Mouse (Mus musculus): ENCODE data around the gene Kcnq2. TPM values are rescaled to one million over a fixed set of nuclear protein-coding genes. Genes with fewer than 3 reads are reported as not detected.

The Kcnq2 gene
- polyA plus RNA-seq, 1 experiment = 171 TPM

DNA sequence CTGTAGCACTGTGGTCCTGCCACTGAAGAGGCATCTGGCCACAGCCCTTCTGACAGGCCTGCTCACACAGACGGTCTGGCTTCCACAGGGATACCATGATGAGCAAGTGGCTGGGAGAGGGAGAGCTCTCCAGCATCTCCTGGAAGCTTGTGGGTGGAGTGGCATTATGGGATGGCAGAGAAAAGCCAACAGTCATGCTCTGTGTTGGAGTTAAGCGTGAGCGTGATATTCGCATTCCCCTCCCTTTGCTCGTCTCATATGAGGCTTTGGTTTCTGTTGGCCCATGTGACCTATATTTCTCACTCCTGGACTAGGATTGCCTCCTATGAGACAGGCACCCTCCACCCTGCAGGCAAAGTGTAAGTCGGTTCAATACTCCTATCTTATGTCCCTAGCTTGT, 15.2 kb upstream of the Kcnq2 start:
- Histone ChIP-seq H3K27ac (ENCODE audit: insufficient read depth, low read length) (no peak overlapping the region), H3K4me1 (ENCODE audit: control insufficient read depth, insufficient read depth, low read length) (peaks cover 5% of the 10 kb centered on the region), H3K4me3 (ENCODE audit: insufficient read depth, low read length) (no peak overlapping the region)
- TF ChIP-seq POLR2A (IDR thresholded peaks at IDR 0.05; ENCODE audit: extremely low read depth, insufficient read depth, low read length) = 0 out of 2 replicates have a peak, but pooled peaks have one; percentile 23
- no peak for TF ChIP-seq CTCF (IDR thresholded peaks at IDR 0.05; ENCODE audit: extremely low read depth, insufficient read depth, low read length)

DNA sequence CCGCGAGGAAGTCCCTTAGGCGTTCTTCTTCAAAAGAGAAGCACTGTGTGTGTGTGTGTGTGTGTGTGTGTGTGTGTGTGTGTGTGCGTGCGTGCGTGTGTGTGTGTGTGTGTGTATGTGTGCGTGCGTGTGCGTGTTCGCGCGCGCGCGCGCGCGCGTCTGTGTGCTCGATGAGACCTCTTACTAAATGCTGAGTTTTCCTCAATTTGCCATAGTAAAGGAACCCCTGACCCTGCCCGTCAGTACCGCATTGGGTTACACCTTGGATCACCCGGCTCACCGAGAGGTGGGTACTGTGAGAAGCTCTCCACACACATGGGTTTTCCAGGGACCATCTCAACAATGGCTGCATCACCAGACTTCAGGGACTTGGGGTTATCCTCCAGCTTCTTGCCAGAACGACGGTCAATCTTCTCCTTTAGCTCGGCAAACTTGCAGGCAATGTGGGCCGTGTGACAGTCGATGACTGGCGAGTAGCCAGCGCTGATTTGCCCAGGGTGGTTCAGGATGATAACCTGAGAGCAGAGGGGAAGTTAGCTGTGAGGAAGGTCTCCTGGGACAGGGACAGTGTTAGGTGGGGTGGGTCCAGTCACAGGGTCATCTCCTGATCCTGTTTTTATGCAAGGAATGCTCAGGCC, 13.3 kb upstream of the Kcnq2 start:
- TF ChIP-seq POLR2A (IDR thresholded peaks at IDR 0.05; ENCODE audit: extremely low read depth, insufficient read depth, low read length) (no peak), CTCF (IDR thresholded peaks at IDR 0.05; ENCODE audit: extremely low read depth, insufficient read depth, low read length) (no peak)
- no peak overlapping the region for H3K27ac ChIP-seq (ENCODE audit: insufficient read depth, low read length)
- H3K4me1 ChIP-seq (ENCODE audit: control insufficient read depth, insufficient read depth, low read length) = peaks cover 10% of the 10 kb centered on the region
- H3K4me3 ChIP-seq (ENCODE audit: insufficient read depth, low read length) = no peak overlapping the region

DNA sequence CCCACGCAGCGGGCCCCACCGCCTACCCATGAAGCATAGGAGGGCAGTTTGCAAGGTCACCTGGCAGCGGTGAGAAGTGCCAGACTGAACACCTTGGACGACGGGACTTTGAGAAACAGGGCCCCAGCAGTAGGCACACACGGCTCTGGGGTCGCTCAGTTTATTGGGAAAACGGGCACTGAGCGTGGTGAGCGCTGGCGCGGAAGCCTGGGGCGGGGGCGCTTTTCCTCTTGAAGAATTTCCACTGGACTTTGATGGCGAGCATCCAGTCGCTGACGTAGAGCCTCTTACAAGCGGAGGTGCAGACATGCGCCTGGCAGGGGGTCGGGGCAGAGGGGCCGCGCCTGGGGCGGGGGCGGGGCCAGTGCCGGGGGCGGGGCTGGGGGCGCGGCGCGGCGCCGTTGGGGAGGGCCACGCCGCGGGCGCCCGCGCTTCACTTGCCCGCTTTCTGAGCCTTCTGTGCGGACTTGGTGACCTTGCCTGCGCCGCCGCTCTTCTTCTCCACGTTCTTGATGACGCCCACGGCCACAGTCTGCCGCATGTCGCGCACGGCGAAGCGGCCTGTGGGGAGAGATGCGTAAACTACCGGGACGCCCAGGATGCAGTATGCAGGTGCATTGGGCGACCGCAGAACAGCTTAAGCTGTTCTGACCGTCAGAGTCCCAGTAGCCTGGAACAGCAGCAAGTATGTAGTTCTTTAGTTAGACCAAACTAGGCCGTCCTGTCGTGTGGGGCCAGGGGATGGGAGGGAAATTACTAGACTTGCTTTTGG, 12.6 kb upstream of the Kcnq2 start:
- H3K27ac ChIP-seq (ENCODE audit: insufficient read depth, low read length) = no peak overlapping the region
- peaks cover 11% of the 10 kb centered on the region for H3K4me1 ChIP-seq (ENCODE audit: control insufficient read depth, insufficient read depth, low read length)
- TF ChIP-seq POLR2A (IDR thresholded peaks at IDR 0.05; ENCODE audit: extremely low read depth, insufficient read depth, low read length) (no peak), CTCF (IDR thresholded peaks at IDR 0.05; ENCODE audit: extremely low read depth, insufficient read depth, low read length) (no peak)
- H3K4me3 ChIP-seq (ENCODE audit: insufficient read depth, low read length) = no peak overlapping the region

DNA sequence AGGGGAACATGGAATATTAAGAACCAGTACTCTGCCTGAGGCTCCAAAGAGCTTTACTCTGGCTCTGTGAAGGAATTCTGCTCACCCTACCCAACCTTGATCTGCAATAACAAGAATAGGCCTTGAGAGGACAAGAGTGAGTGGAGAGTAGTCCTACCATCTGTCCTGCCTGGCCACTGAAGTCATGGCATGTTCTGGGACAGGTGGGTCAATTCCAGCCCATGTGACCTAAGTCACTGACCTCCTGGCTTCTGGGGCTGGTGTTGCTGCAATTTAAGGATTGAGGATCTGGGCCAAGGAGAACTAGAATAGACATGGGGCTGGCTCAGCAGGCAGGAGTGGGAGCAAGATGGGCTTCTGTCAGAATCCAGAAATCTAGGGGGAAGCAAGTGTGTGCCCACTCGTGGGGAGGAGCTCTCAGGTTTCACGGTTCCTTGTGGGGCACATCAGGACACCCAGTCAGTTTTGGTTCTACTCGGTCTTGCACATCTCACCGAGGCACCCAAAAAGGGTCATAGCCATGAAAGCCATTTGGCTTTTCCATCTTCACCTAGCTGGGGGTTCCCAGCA, 12.0 kb upstream of the Kcnq2 start:
- H3K4me1 ChIP-seq (ENCODE audit: control insufficient read depth, insufficient read depth, low read length) = peaks cover 12% of the 10 kb centered on the region
- peak; percentile 19; the same call in 1 of the 2 replicates for TF ChIP-seq POLR2A (IDR thresholded peaks at IDR 0.05; ENCODE audit: extremely low read depth, insufficient read depth, low read length)
- no peak for TF ChIP-seq CTCF (IDR thresholded peaks at IDR 0.05; ENCODE audit: extremely low read depth, insufficient read depth, low read length)
- no peak overlapping the region for H3K4me3 ChIP-seq (ENCODE audit: insufficient read depth, low read length)
- H3K27ac ChIP-seq (ENCODE audit: insufficient read depth, low read length) = no peak overlapping the region

DNA sequence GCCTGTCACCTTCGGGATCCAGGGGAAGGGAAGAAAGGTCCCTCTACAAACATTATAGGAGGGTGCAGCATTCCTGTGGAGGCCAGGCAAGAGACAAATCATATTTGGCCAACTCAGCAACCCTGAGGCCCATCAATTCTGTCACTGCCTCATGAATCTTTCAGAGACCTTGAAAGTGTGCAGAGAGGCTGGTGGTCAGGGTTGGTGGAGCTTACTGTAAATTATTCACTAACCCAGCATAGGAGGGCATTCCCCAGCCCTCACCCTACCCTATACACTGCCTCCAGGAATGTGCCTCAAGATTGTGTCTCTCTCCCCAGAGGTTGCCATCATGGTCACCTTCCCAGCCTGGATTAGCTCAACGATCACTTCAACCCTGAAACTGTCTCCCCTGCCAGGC, 9.6 kb upstream of the Kcnq2 start:
- Histone ChIP-seq H3K27ac (ENCODE audit: insufficient read depth, low read length) (no peak overlapping the region), H3K4me1 (ENCODE audit: control insufficient read depth, insufficient read depth, low read length) (peaks cover 9% of the 10 kb centered on the region), H3K4me3 (ENCODE audit: insufficient read depth, low read length) (no peak overlapping the region)
- 0 out of 2 replicates have a peak, but pooled peaks have one; percentile 8 for TF ChIP-seq POLR2A (IDR thresholded peaks at IDR 0.05; ENCODE audit: extremely low read depth, insufficient read depth, low read length)
- no peak for TF ChIP-seq CTCF (IDR thresholded peaks at IDR 0.05; ENCODE audit: extremely low read depth, insufficient read depth, low read length)

DNA sequence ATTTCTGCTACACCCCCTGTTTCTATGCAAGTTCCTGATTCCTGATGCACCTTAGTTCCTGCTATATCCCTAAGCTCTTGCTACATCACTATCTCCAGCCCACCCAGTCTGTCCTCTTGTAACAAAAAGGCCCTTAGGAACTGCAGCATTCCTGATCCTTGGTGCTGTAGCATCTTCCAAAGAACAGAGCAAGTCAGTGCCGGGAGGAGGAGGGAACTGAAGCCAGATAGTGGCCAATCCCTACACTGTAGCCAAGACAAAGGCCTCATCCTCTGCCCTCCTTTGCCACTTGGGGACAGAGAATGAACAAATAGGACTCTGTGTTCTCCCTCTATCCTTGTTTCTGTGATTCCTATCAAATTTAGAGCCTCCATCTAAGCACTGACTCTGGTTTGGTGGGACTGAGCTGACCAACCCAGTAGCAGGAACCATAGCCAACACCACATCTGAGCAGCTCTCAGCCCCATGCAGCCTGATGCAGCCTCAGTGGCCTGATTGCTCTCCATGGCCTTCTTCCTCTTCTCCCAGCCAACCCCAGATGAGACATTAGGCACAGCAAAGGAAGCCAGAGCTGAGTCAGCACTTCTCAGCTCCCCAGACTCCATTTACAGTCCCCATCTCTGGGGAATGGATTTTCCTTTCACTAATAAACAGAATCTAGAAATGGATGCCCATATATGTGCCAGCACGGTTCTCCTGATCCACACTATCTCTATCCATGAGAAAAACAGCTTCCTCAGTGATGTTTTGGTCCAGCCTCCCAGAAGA, 8.6 kb upstream of the Kcnq2 start:
- Histone ChIP-seq H3K4me3 (ENCODE audit: insufficient read depth, low read length) (no peak overlapping the region), H3K4me1 (ENCODE audit: control insufficient read depth, insufficient read depth, low read length) (peaks cover 12% of the 10 kb centered on the region), H3K27ac (ENCODE audit: insufficient read depth, low read length) (peak overlapping the region; percentile 96)
- TF ChIP-seq CTCF (IDR thresholded peaks at IDR 0.05; ENCODE audit: extremely low read depth, insufficient read depth, low read length) = no peak
- no peak for TF ChIP-seq POLR2A (IDR thresholded peaks at IDR 0.05; ENCODE audit: extremely low read depth, insufficient read depth, low read length)

DNA sequence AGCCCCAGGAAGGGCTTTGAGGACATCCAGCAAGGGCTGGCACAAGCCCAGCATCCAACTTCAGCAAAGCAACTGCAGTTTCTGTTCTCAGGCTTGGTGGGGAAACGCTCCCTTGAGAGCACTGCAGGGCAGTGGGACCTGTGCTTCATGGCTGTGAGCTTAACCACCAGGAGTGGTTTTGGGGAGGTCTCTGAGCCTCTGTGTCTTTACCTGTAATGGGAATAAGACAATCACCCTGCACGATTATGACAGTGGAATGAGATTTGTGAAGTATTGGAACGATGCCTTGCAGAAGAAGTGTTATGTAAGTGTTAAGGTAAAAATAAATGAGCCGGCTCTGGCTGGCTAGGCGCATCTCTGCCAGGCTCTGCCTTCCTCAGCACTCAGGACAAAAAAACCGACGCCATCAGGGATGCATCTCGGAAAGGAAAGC, 7.6 kb upstream of the Kcnq2 start:
- Histone ChIP-seq H3K4me3 (ENCODE audit: insufficient read depth, low read length) (no peak overlapping the region), H3K27ac (ENCODE audit: insufficient read depth, low read length) (peak overlapping the region; percentile 96), H3K4me1 (ENCODE audit: control insufficient read depth, insufficient read depth, low read length) (peaks cover 11% of the 10 kb centered on the region)
- TF ChIP-seq CTCF (IDR thresholded peaks at IDR 0.05; ENCODE audit: extremely low read depth, insufficient read depth, low read length) (no peak), POLR2A (IDR thresholded peaks at IDR 0.05; ENCODE audit: extremely low read depth, insufficient read depth, low read length) (peak; percentile 62)

DNA sequence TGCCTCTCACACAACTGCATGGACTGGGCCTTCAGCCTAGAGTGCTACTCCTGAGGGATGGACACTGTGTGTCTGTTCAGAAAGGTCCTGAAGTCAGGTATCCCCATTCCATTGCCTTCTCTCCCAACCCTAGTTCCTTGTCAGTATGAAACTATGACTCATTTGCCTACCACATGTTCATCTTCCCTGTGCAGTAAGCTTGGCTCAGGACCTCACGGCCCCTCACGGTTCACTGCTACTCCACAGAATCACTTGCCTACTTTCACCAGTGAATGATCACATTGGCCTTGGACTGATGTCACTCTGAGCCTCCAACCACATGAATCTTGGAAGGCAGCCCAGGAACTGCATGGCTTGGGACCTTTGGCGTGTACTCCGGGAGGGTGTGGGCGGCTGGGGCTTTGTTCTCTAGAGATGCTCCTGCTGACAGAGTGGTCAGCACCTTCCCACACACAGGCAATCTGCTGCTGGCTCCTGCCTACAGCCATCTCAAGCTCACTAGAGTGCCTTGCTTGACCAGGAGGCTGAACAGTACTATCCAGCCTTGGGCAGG, 4.6 kb upstream of the Kcnq2 start:
- Histone ChIP-seq H3K4me3 (ENCODE audit: insufficient read depth, low read length) (no peak overlapping the region), H3K4me1 (ENCODE audit: control insufficient read depth, insufficient read depth, low read length) (peaks cover 11% of the 10 kb centered on the region), H3K27ac (ENCODE audit: insufficient read depth, low read length) (no peak overlapping the region)
- TF ChIP-seq POLR2A (IDR thresholded peaks at IDR 0.05; ENCODE audit: extremely low read depth, insufficient read depth, low read length) (no peak), CTCF (IDR thresholded peaks at IDR 0.05; ENCODE audit: extremely low read depth, insufficient read depth, low read length) (no peak)

DNA sequence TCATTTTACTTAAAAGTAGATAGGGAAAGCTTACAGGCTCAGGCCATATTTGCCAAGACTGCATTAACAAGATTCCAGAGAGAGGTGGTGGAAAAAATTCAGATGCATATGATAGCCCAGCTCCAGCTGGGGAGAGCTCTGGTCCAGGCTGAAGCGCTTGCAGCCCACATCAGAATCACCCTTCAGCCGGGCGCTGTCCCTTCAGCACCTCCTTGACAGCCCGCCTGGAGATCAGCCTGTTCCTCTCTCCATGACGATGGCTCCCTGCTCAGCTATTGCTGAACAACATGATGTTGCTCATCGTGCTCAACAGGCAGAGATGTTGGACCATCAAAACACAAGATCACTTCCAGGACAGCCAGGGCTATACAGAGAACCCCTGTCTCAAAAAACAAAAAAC, 1.8 kb upstream of the Kcnq2 start:
- Histone ChIP-seq H3K4me3 (ENCODE audit: insufficient read depth, low read length) (no peak overlapping the region), H3K27ac (ENCODE audit: insufficient read depth, low read length) (no peak overlapping the region), H3K4me1 (ENCODE audit: control insufficient read depth, insufficient read depth, low read length) (peaks cover 9% of the 10 kb centered on the region)
- TF ChIP-seq CTCF (IDR thresholded peaks at IDR 0.05; ENCODE audit: extremely low read depth, insufficient read depth, low read length) = no peak
- TF ChIP-seq POLR2A (IDR thresholded peaks at IDR 0.05; ENCODE audit: extremely low read depth, insufficient read depth, low read length) = no peak

All from cortical plate, adult 2 months (tissue).